Mouse (Mus musculus): ENCODE results near the gene Hdgf. TPM values are rescaled to one million over a fixed set of nuclear protein-coding genes. Genes with fewer than 3 reads are reported as not detected.

Hdgf gene
- polyA plus RNA-seq, 1 experiment from 2014 or later = 154 TPM

DNA sequence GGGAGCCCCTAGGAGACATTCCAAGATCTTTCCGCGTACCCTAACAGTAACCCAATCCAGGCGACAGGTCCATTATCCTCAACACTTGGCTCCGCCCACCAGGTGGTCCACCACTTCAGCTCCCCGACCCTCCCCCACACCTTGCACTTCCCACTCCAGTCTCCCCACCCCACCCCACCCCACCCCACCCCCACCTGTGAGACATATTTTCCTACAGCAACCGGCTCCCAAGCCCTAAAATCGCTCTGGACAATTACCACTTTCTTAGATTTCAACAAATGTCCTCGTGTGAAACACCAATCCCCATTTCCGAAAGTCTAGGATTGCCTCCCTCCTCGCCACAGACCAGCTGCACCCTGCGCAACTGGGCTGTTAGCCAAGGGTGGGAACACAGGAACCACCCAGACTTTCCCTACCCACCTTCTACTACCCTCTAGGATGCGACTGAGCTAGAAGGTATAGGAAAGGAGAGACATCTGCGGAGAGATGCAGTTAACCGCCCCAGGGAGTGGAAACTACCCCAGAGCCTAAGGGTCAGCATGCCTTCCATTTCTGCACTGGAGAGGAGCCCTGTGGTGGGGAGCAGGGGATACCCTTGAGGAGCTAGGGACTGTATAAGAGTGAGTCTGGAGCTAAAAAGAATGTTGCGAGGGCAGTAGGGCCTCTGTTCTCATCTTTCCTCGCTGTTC lies 43.3 kb downstream of the Hdgf start:
- H3K9ac ChIP-seq (ENCODE audit: low read length) = no peak overlapping the region
- peak overlapping the region; percentile 63; the same call in 1 of the 2 replicates for H3K4me2 ChIP-seq (ENCODE audit: low read length)
- H3K27me3 ChIP-seq (ENCODE audit: control insufficient read depth, insufficient read depth, low read length) = peaks cover 61% of the 10 kb centered on the region
- H3K4me1 ChIP-seq (ENCODE audit: control insufficient read depth in 2 of 2, insufficient read depth in 2 of 2, low read length in 2 of 2) = peaks cover 22 to 23% of the 10 kb centered on the region in 2 experiments
- no peaks in the 10 kb centered on the region for H3K9me3 ChIP-seq (ENCODE audit: control insufficient read depth, low read length)
- 17% methylated on average over 16 of the region's 16 CpGs for WGBS
- no peaks in the 10 kb centered on the region for H3K36me3 ChIP-seq (ENCODE audit: control insufficient read depth, insufficient read depth, low read length)
- H3K27ac ChIP-seq (replicated peaks in 1 of 2; ENCODE audit: control insufficient read depth in 1 of 2, insufficient read depth in 1 of 2, low read depth in 2 of 2, low read length in 2 of 2) = no peak overlapping the region
- no peak overlapping the region for H3K4me3 ChIP-seq (ENCODE audit: control insufficient read depth in 1 of 2, insufficient read depth in 1 of 2, low read depth in 1 of 2, low read length in 2 of 2)
- no peak for ATAC-seq (ENCODE audit: insufficient number of reproducible peaks, insufficient read depth, low FRiP score, low read depth)

DNA sequence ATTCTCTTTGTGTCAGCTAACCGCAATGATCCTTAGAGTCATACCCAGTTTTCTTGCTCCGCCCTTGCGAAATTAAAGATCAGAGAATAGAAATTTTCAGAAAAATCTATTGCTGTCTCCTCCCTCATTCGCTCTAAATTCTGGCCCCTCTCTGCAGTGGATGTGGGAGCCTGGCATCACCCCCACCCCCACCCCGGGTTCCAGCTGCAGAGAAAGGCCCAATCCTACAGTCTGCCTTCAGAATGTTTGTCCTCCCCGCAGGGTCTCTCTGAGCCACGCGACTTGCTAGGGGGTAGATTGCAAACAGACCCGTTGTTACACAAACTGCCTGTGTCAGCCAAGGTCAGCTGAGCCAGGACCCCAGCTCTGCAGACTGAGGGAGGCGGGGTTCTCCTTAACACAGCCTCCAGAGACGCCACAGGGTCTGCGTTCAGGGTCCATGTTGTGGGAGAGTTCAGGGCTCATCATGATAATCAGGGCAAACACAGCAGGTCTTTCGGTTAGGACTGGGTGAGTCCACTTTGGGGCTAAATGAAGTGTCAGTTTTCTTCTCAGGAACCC lies 43.9 kb downstream of the Hdgf start:
- 15% methylated on average over 13 of the region's 13 CpGs for WGBS
- H3K27ac ChIP-seq (replicated peaks in 1 of 2; ENCODE audit: control insufficient read depth in 1 of 2, insufficient read depth in 1 of 2, low read depth in 2 of 2, low read length in 2 of 2) = no peak overlapping the region
- H3K4me1 ChIP-seq (ENCODE audit: control insufficient read depth in 2 of 2, insufficient read depth in 2 of 2, low read length in 2 of 2) = peaks cover 22 to 23% of the 10 kb centered on the region in 2 experiments

GRCm38 (mm10) chr3:87951946-87952345 lies 45.8 kb downstream of the Hdgf start:
- peaks cover 52% of the 10 kb centered on the region for H3K27me3 ChIP-seq (ENCODE audit: control insufficient read depth, insufficient read depth, low read length)
- peak overlapping the region; percentile 30 to 43 for H3K4me3 ChIP-seq (ENCODE audit: control insufficient read depth in 1 of 2, insufficient read depth in 1 of 2, low read depth in 1 of 2, low read length in 2 of 2)

More for the DNA sequence above, 43.9 kb downstream of the Hdgf start:
- Histone ChIP-seq H3K36me3 (ENCODE audit: control insufficient read depth, insufficient read depth, low read length) (no peaks in the 10 kb centered on the region), H3K9ac (ENCODE audit: low read length) (no peak overlapping the region), H3K4me3 (ENCODE audit: control insufficient read depth in 1 of 2, insufficient read depth in 1 of 2, low read depth in 1 of 2, low read length in 2 of 2) (no peak overlapping the region), H3K4me2 (ENCODE audit: low read length) (no peak overlapping the region), H3K27me3 (ENCODE audit: control insufficient read depth, insufficient read depth, low read length) (peaks cover 61% of the 10 kb centered on the region), H3K9me3 (ENCODE audit: control insufficient read depth, low read length) (no peaks in the 10 kb centered on the region)
- no peak for ATAC-seq (ENCODE audit: insufficient number of reproducible peaks, insufficient read depth, low FRiP score, low read depth)

DNA sequence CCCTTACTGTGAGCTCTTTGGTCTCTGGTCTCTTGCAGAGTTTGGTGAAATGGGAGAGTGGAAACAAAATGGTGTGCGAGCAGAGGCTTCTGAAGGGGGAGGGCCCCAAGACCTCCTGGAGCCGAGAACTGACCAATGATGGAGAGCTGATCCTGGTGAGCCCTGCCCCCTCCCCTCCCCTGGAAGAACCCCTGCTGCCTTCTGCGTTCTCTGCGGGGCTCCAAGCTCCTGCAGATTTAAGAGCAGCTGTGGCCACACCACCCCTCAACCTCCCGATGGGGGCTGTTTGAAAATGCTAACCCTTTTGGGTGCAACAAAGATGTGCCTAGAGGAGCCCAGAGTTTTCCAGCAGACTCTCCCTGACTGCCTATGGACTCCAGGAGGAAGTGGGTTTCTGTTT lies 46.3 kb downstream of the Hdgf start:
- H3K4me3 ChIP-seq (ENCODE audit: control insufficient read depth in 1 of 2, insufficient read depth in 1 of 2, low read depth in 1 of 2, low read length in 2 of 2) = peak overlapping the region; percentile 30 to 43
- WGBS = 0% methylated on average over 5 of the region's 5 CpGs
- ATAC-seq (ENCODE audit: insufficient number of reproducible peaks, insufficient read depth, low FRiP score, low read depth) = peak; percentile 66; the same call in 1 of the 2 replicates
- H3K9ac ChIP-seq (ENCODE audit: low read length) = peak overlapping the region; percentile 44
- H3K36me3 ChIP-seq (ENCODE audit: control insufficient read depth, insufficient read depth, low read length) = no peaks in the 10 kb centered on the region
- H3K9me3 ChIP-seq (ENCODE audit: control insufficient read depth, low read length) = no peaks in the 10 kb centered on the region
- H3K27me3 ChIP-seq (ENCODE audit: control insufficient read depth, insufficient read depth, low read length) = peaks cover 48% of the 10 kb centered on the region
- peak overlapping the region; percentile 63 for H3K4me2 ChIP-seq (ENCODE audit: low read length)
- H3K27ac ChIP-seq (replicated peaks in 1 of 2; ENCODE audit: control insufficient read depth in 1 of 2, insufficient read depth in 1 of 2, low read depth in 2 of 2, low read length in 2 of 2) = peak overlapping the region in 1 of 2 experiments; percentile 17; a peak in 1 of 4 replicates
- H3K4me1 ChIP-seq (ENCODE audit: control insufficient read depth in 2 of 2, insufficient read depth in 2 of 2, low read length in 2 of 2) = peaks cover 17 to 18% of the 10 kb centered on the region in 2 experiments

More at GRCm38 (mm10) chr3:87951946-87952345, 45.8 kb downstream of the Hdgf start:
- no peak for ATAC-seq (ENCODE audit: insufficient number of reproducible peaks, insufficient read depth, low FRiP score, low read depth)
- Histone ChIP-seq H3K27ac (replicated peaks in 1 of 2; ENCODE audit: control insufficient read depth in 1 of 2, insufficient read depth in 1 of 2, low read depth in 2 of 2, low read length in 2 of 2) (peak overlapping the region in 1 of 2 experiments; percentile 17; a peak in 1 of 4 replicates), H3K9me3 (ENCODE audit: control insufficient read depth, low read length) (no peaks in the 10 kb centered on the region), H3K4me1 (ENCODE audit: control insufficient read depth in 2 of 2, insufficient read depth in 2 of 2, low read length in 2 of 2) (peaks cover 22 to 23% of the 10 kb centered on the region in 2 experiments), H3K4me2 (ENCODE audit: low read length) (peak overlapping the region; percentile 63), H3K36me3 (ENCODE audit: control insufficient read depth, insufficient read depth, low read length) (no peaks in the 10 kb centered on the region), H3K9ac (ENCODE audit: low read length) (peak overlapping the region; percentile 44)
- 8% methylated on average over 12 of the region's 12 CpGs for WGBS

GRCm38 (mm10) chr3:87958056-87958455 lies 51.9 kb downstream of the Hdgf start:
- Histone ChIP-seq H3K4me1 (ENCODE audit: control insufficient read depth in 2 of 2, insufficient read depth in 2 of 2, low read length in 2 of 2) (peaks cover 16 to 18% of the 10 kb centered on the region in 2 experiments), H3K27me3 (ENCODE audit: control insufficient read depth, insufficient read depth, low read length) (peaks cover 4% of the 10 kb centered on the region; the same call in 1 of the 2 replicates), H3K9me3 (ENCODE audit: control insufficient read depth, low read length) (no peaks in the 10 kb centered on the region), H3K4me2 (ENCODE audit: low read length) (no peak overlapping the region), H3K36me3 (ENCODE audit: control insufficient read depth, insufficient read depth, low read length) (no peaks in the 10 kb centered on the region), H3K4me3 (ENCODE audit: control insufficient read depth in 1 of 2, insufficient read depth in 1 of 2, low read depth in 1 of 2, low read length in 2 of 2) (no peak overlapping the region), H3K27ac (replicated peaks in 1 of 2; ENCODE audit: control insufficient read depth in 1 of 2, insufficient read depth in 1 of 2, low read depth in 2 of 2, low read length in 2 of 2) (no peak overlapping the region), H3K9ac (ENCODE audit: low read length) (no peak overlapping the region)
- ATAC-seq (ENCODE audit: insufficient number of reproducible peaks, insufficient read depth, low FRiP score, low read depth) = no peak
- 17% methylated on average over 1 of the region's 1 CpGs for WGBS

DNA sequence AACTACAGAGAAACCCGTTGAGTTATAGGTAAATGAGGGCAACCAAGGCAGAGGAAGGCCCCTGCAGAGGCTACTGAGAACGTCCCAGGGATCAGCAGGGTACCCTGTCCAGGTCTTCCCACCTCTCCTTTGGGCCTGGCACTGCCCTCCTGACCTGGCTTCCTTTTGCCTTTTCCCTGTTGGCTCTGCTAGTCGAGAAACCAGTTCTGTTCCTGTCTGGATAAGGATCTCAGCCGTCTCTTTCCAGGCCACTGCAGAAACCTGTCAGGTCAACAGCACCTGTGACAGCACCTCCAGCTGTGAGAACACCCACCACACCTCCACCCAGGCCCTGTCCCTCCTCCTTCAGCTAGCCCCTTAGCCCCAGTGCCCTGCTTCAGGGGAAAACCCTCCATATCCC lies 52.4 kb downstream of the Hdgf start:
- Histone ChIP-seq H3K4me1 (ENCODE audit: control insufficient read depth in 2 of 2, insufficient read depth in 2 of 2, low read length in 2 of 2) (peaks cover 16 to 18% of the 10 kb centered on the region in 2 experiments), H3K9me3 (ENCODE audit: control insufficient read depth, low read length) (no peaks in the 10 kb centered on the region), H3K4me2 (ENCODE audit: low read length) (no peak overlapping the region), H3K9ac (ENCODE audit: low read length) (no peak overlapping the region), H3K27me3 (ENCODE audit: control insufficient read depth, insufficient read depth, low read length) (peaks cover 4% of the 10 kb centered on the region; the same call in 1 of the 2 replicates), H3K36me3 (ENCODE audit: control insufficient read depth, insufficient read depth, low read length) (no peaks in the 10 kb centered on the region), H3K4me3 (ENCODE audit: control insufficient read depth in 1 of 2, insufficient read depth in 1 of 2, low read depth in 1 of 2, low read length in 2 of 2) (no peak overlapping the region), H3K27ac (replicated peaks in 1 of 2; ENCODE audit: control insufficient read depth in 1 of 2, insufficient read depth in 1 of 2, low read depth in 2 of 2, low read length in 2 of 2) (no peak overlapping the region)
- WGBS = 33% methylated on average over 4 of the region's 4 CpGs
- no peak for ATAC-seq (ENCODE audit: insufficient number of reproducible peaks, insufficient read depth, low FRiP score, low read depth)

GRCm38 (mm10) chr3:87958967-87959366 lies 52.8 kb downstream of the Hdgf start:
- Histone ChIP-seq H3K36me3 (ENCODE audit: control insufficient read depth, insufficient read depth, low read length) (no peaks in the 10 kb centered on the region), H3K4me1 (ENCODE audit: control insufficient read depth in 2 of 2, insufficient read depth in 2 of 2, low read length in 2 of 2) (peaks cover 16 to 18% of the 10 kb centered on the region in 2 experiments), H3K27ac (replicated peaks in 1 of 2; ENCODE audit: control insufficient read depth in 1 of 2, insufficient read depth in 1 of 2, low read depth in 2 of 2, low read length in 2 of 2) (no peak overlapping the region), H3K4me3 (ENCODE audit: control insufficient read depth in 1 of 2, insufficient read depth in 1 of 2, low read depth in 1 of 2, low read length in 2 of 2) (no peak overlapping the region), H3K27me3 (ENCODE audit: control insufficient read depth, insufficient read depth, low read length) (peaks cover 4% of the 10 kb centered on the region; the same call in 1 of the 2 replicates), H3K9ac (ENCODE audit: low read length) (no peak overlapping the region), H3K4me2 (ENCODE audit: low read length) (no peak overlapping the region), H3K9me3 (ENCODE audit: control insufficient read depth, low read length) (no peaks in the 10 kb centered on the region)
- ATAC-seq (ENCODE audit: insufficient number of reproducible peaks, insufficient read depth, low FRiP score, low read depth) = no peak
- WGBS = 73% methylated on average over 1 of the region's 1 CpGs

Data from heart, embryonic 14.5 days (tissue).